ENCODE assay signal across 10 mouse cellular contexts in the genomic region with DNA sequence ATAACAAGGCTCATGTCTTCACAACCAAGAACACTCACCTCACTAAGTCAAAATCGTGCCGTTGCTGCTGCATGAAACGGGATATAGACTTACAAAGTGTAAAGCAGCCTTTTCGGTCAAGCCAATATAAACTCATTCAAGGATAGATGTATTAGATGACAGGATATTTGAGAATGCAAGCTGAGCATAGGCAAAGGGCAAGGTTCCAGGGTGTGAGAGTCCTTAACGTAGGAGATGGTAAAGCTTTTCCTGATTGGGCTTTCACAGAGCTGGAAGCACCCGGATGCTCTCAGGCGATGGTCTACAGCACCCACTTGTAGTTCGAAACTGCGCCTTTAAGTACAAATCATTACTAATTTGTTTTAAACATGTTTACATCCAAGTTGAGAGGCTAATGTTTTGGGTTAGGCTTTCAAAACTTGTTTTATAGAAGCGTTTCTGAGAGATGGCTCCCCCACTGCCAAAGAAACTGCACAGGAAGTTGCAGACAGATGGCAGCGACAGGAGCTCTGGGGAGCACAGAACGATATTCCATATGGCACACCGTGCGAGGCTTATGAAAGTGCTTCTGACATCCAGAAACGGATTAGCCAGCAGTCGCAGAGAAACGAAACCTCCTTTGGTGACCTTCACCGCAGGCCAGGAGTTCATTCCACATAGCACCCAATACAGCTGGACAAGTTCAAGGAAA. TPM values are rescaled to one million over a fixed set of nuclear protein-coding genes. Genes with fewer than 3 reads are reported as not detected.
DNase-seq lines count a peak whose midpoint lies in the region; ATAC-seq lines count a peak whose summit lies in the region.
"Had no signal": no experiment of that assay in that cellular context is flagged by ENCODE, and none has a peak within 500 bp of the region (broad histone marks: within the 10 kb centered on the region; RNA-seq: fewer than 3 reads in every experiment).

No protein-coding gene starts in this region.

- ATAC-seq in megakaryocyte-erythroid progenitor cell, adult 5-6 weeks (replicated peaks; ENCODE audit: low FRiP score, low TSS enrichment, poor library complexity, severe bottlenecking): no peak

- intact Hi-C loops in left cerebral cortex, postnatal 36 days (cut with DNase I): no loop called here

- peak; percentile 53 to 72 for DNase-seq in left cerebral cortex, adult 18-20 months (ENCODE audit: low spot score in 2 of 2)
- DNase-seq in left cerebral cortex, adult 11 months (ENCODE audit: low spot score): no peak
- peak; percentile 78 for DNase-seq in cerebellum, adult 11 months
- peak; percentile 19 for DNase-seq in forelimb bud, embryonic 11.5 days (ENCODE audit: low read depth, low spot score)
- DNase-seq in left cerebral cortex, postnatal 36 days (ENCODE audit: low spot score in 2 of 2): peak; percentile 69 to 71
- no peak for DNase-seq in thymus, postnatal 0 days (ENCODE audit: low spot score)
- DNase-seq in B cell, adult 2 months: no peak
- DNase-seq: heart, postnatal 14 days; liver had no signal

RNA-seq across cellular contexts. Expression of gene Rell1, which starts 54.1 kb away (rescaled TPM):
- total RNA-seq in left cerebral cortex, adult 18-20 months (2021): 10 to 100 TPM; 12.5 to 13.0 TPM
- total RNA-seq in left cerebral cortex, postnatal 36 days (2021): 10 to 100 TPM; 12.5 to 15.4 TPM
- 10.4 and 11.2 TPM in 2 replicates for polyA plus RNA-seq in thymus, postnatal 0 days (2015; fragmentation: Nextera tagmentation; extraction: Ambion mirVana)
- total RNA-seq in megakaryocyte-erythroid progenitor cell, adult 5-6 weeks (2014; fragmentation: Nextera tagmentation): 7.0 and 8.5 TPM in 2 replicates
- 13.1 and 14.6 TPM in 2 replicates for total RNA-seq in megakaryocyte-erythroid progenitor cell, adult 5-6 weeks (2017)

Comparison
In these comparisons a context has a peak if more than half of its experiments do, and no peak if none do; other contexts are left out.
1. DNase-seq: peak in left cerebral cortex, adult 18-20 months (2 of 2), cerebellum, adult 11 months (single experiment), forelimb bud, embryonic 11.5 days (single experiment) and left cerebral cortex, postnatal 36 days (2 of 2); none in left cerebral cortex, adult 11 months (single experiment), thymus, postnatal 0 days (single experiment) and B cell, adult 2 months (0 of 2).